Mouse (Mus musculus): ENCODE measurements around the gene Gabrb3.

Gabrb3 gene

DNA sequence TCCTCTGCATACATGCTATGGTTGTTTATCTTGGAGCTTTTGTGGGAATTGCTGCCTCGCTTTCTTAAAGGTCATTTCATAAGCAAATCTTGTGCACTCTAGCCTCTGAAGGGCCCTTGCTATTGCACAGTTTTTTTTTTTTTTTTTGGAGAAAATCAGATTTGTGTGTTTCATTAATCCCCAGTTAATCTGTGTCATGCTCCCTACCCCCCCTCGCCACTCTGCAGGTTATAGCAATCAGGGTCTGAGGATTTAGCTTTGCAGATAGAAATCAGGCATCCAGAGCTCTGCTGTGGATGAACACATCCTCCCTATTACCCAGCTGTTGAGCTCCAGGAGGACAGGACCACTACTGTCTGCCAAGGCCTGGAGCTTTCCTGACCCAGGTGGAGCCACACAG is at the start of gene Gabrb3:
TSS of gene Gabrb3 (plus strand) at position 301 of the 400 bp plus-strand sequence.
- no peak for DNase-seq (ENCODE audit: low spot score in 2 of 2)

DNA sequence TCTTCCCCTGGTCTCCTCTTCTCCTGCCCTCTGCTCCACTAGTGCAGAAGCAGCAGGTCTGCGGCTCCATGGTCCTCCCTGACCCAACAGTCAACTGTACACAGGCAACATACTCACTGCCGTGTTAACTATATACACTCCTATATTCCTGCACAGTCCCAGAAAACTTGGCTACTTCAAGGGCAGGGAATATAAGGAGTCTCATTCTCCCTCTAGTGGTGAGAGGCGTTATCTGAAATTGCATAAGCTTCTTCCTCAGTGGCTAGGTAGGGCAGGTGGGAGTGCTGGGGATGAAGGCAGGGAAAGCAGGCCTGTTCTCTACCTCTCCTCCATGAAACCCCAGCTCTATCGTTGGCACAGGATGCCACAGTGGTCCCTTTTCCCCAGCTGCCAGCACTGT is 35.4 kb upstream of the Gabrb3 start:
- no peak for DNase-seq (ENCODE audit: low spot score in 2 of 2)

DNA sequence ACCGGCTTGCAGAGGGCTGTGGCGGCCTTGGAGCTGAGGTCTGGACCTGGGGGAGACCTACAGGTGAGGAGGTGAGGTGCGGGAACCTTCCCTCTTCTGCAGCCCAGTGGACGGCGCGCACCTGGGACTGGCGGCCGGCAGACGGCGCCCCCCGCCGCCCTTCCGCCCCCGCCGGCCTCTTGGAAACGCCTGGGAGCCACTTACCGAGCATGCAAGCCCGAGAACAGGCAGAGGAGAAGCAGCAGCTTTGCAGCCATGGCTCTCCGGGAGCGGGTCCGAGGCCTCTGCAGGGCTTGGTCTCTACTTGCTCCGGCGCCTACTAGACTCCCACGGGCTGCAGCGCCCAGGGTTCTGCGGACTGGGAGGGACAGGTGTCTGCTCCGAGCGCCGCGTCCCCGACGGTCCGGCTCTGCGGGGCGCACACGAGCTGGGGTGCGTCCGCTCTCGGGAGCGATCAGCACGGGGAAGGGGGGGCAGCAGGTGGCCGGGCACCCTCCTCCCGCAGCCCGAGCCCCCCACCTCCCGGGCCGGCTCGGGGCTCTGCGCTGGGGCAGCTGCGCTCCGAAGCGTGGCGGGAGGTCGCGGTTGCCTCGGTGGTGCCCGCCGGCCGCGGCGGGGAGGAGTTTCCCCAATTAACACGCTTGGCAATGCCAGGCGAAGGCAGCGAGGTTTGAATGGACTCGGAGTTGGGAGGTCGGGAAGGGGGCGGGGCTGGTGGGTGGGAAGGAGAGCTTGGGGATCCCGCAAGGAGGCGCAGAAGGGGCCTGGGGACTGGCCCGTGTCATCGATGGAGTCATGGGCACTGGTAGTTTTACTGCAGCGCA is 32.8 kb upstream of the Gabrb3 start, which contains the start of gene Gabrg3:
TSS of gene Gabrg3 (minus strand) at position 672 of the 824 bp plus-strand sequence.
- no peak for DNase-seq (ENCODE audit: low spot score in 2 of 2)

DNA sequence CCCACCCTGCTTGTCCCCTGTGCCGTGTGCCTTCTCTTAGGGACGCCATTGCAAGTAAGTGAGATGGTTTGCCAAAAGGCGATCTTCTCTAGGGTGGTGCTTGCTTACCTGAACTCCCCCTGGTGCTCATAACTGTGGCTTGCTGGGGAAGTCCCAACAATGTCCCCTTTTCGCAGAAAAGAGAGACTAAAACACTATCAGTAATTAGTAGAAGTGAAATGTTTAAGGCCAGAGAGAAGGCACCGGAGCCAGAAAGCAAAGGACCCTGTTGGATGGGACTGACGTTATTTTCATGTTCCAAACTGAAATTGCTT is 32.2 kb upstream of the Gabrb3 start:
- DNase-seq (ENCODE audit: low spot score in 2 of 2): no peak

DNA sequence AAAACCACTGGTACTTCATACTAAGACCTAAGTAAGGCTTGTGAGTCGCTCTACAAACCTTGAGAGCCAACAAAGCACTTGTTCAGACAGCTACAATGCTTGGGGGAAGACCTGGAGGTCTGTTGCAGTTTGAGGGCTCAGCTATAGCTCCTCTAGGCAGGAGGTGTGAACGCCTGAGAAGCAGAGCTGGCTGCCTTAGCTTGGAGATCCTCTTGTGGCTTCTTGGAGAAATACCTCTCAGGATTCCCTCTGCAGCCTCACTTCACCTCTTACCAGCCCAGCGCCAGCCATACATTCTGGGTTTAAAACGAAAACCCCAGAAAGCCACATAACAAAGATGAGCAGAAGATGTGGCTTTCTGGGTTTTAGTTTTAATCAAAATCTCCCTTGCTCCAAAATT is 29.4 kb upstream of the Gabrb3 start:
- DNase-seq (ENCODE audit: low spot score in 2 of 2): no peak

DNA sequence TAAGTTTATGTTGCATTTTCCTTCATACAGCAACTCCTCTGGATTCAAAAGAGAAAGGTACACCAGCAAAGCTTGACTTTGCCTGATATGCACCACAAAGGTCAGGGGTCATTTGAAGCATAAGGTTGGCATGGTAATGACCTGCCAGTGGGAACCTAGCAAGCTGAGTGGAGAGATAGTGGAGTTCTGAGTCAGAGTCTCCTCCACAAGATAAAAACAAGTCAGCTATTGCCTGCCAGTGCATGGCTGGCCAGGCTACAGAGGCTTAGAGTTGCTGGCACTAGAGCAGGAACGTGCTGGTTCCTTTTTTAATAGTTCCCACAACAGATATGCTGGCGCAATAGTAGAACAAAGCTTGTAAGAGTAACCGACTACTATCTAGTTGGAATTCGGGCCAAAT is 25.9 kb upstream of the Gabrb3 start:
- DNase-seq (ENCODE audit: low spot score in 2 of 2): no peak

DNA sequence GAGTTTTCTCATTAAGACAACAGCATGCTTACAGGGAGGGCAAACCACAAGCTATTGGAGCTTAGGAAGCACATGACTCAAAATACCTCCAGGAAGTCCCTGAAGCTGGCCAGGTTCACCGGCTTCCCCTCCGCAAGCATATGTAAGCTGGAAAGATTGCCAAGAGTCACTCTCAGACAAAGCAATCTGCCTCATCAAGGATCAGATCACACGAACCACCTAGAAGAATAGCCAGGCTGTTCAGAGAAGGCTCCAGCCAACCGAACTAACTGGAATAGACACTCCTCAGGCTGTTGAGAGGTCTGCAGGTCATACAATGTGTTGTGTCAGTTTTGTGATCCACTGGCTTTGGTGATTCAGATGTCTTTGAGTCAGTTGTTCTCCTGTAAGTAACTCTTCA is 8.3 kb upstream of the Gabrb3 start:
- no peak for DNase-seq (ENCODE audit: low spot score in 2 of 2)

DNA sequence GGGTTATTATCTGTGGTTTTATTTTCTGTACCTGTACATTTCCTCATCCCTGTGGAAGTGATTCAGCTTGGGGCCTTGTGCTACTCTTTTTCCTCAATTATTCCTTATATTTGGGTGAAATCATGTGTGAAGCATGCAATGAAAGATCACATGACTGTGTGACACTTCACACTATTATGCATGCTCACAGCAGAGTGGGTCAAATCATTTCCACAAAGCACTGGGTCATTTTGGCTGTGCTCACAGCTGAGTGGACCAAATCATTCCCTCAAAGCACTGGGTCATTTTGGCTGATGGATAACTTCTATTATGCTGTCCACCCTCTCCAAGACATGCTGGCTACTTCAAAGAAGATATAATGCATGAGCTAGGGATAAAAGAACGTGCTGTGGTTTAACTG is 6.6 kb upstream of the Gabrb3 start:
- DNase-seq (ENCODE audit: low spot score in 2 of 2): no peak

DNA sequence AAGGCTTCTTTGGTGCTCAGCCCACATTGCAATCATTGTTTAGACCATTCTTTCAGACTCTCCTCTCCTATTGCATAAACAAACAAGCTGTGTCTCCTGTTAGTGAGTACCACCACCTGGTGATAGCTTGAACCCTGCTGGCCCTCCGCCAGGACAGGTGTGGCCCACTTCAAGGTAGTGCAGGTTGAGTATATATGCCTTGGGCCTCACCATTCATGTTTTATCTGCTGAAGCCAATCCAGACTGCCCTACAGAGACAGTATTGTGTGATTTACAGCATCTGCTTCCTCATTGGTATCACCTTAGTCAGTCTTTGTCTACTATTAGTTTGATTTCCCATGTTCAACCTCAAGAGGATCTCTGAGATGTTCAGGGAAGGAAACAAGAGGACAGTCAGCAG is 1.6 kb downstream of the Gabrb3 start:
- DNase-seq (ENCODE audit: low spot score in 2 of 2): no peak

DNA sequence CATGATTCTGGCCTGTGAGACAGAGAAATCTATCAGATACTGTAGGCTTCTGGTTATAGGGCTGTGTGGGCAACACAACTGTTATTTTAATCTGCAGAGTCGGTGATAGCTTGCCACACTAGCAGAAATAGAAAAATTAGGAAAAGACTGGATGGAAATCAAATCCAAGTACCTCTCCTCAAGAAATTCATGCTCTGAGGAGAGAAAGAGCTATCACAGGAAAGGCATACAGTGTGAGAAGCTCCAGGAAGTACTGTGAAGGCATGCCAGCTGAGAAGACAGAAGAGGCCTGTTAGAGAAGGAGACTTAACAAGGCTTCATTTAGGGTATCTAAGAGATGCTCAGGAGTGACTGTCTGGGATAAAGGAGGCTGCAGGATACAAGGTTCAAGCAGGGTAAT is 3.2 kb downstream of the Gabrb3 start:
- no peak for DNase-seq (ENCODE audit: low spot score in 2 of 2)

DNA sequence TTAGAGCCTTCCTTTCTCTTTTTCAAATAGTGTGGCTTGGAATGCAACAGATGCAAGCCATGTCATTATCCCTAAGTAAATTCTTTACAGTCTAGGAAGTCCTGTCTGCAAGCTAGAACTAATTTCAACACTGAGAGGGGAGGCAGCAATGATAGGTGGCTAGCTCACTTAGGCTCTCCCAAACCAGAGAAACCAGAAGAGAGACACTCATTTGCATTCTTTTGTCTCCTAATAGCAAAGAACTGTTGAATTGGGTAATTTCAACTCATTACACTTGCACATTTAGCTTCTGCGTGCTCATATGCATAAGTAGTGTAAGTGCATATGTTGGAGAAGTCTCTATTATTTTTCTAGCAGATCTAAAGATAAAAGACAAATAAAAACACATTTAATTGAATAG is 28.7 kb downstream of the Gabrb3 start:
- DNase-seq (ENCODE audit: low spot score in 2 of 2): no peak

DNA sequence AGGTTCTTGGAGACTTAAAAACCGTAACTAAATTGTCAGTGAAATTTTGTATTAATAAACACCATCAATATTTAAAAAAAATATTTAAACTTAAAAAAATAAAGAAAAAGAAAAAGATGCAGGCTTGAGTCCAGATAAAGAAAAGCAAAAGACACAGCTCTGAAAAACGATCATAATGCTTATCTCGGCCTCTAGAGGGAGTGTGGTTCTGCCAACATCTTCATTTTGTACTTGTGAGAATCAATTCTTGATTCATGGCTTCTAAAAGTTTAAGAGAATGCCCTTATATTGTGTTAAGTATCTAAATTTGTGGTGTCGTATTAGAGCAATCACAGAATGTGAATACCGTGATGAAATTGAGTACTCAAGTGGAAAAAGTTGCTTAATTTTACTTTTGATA is 40.9 kb downstream of the Gabrb3 start:
- no peak for DNase-seq (ENCODE audit: low spot score in 2 of 2)

DNA sequence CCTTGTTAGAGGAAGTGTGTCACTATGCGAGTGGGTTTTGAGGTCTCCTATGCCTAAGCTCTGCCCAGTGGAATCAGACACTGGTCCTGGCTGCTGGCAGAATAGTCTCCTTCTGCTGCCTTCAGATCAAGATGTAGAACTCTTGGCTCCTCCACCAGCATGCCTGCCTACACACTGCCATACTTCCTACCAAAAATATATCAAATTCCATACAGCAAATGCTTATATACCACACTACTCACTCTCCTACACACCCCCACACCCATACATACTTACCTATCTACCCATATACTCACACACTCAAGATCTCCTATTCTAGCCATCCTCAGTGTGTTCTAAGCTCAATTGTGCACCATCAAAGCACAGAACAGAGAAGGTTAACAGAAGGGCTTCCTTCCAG is 51.8 kb downstream of the Gabrb3 start:
- no peak for DNase-seq (ENCODE audit: low spot score in 2 of 2)

DNA sequence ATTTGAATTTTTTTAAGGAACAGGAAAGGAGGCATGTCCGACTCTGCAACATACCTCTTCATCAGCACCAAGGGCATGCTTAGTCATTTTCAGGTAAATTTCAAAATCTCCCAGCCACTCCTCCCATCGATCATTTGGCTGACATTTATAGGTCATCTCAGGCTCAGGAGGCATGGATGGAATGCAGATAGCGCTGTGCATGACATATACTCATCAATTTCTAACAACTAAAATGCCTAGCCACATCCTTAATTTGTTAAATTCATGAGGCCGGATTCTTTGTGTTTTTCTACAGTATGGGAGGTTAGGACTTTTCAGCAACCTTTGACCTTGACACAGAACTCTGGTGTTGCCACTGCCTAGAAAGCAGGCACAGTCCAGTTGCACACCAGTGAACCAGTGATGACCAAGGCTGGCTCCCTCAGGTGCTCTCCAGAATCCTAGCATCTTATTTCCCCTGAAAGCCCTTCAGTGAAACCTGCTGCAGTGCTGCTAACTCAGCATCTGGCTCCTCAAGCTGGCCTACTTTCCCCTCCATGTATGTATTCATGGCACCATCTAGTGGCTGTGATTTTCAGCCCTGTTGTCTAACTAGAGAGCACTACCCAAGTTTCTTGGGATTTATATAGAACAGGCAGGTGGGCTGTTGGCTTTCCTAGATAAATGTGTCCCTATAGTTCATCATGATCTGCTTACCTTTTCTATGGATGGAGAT is 54.5 kb downstream of the Gabrb3 start:
- DNase-seq (ENCODE audit: low spot score in 2 of 2): no peak

DNA sequence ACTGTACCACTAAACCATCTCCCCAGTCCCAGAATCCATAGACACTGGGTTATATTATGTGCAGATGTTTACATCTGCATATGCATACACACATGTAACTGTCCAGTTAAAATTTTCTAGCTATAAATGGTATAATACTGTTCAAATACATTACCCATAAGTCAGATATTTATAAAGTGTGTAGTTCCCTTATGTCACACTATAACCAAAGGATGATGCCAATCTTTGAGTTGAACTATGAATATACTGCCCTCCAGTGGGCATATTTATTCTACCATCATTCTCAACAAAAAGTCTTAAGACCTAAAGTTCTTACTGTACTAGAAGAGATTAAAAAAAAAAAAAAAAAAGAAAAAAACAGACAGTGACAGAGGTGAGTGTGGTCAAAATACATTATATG is 63.4 kb downstream of the Gabrb3 start:
- DNase-seq (ENCODE audit: low spot score in 2 of 2): no peak

DNA sequence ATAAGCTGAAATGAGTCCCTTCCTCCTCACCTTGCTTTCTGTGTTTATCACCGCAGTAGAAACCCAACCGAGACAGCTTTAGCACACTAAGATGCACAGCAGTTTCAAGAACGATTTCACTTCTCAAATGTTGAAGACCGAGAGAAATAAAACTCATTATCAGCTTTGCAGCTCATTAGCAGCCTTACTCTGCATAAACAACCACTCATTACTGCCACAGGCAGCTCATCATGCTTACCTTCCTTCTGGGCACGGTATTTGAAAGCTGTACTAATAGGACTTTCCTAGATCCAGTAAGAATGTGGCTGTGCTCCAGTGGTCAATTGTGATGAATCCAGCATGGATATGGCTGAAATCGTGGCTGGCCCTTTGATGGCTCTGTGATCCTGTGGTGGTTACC is 67.4 kb downstream of the Gabrb3 start:
- no peak for DNase-seq (ENCODE audit: low spot score in 2 of 2)

DNA sequence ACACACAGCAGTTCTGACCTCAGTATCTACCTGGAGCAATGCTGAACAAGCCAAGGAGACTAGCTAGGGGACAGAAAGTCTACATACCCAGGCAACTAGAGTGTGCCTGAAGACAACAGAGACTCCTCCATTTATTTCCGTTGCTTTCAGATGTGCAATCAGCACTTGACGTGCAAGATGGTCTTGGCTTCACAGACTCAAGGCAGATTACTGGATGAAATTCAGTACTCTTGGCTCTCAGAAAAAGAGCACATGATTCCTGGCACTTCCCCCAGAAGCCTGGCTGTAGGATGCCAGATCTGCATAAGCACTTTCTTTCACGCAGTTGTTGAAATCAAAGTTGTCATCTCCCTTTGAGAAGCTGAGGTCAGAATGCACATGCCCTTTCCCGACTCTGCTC is 72.3 kb downstream of the Gabrb3 start:
- no peak for DNase-seq (ENCODE audit: low spot score in 2 of 2)

DNA sequence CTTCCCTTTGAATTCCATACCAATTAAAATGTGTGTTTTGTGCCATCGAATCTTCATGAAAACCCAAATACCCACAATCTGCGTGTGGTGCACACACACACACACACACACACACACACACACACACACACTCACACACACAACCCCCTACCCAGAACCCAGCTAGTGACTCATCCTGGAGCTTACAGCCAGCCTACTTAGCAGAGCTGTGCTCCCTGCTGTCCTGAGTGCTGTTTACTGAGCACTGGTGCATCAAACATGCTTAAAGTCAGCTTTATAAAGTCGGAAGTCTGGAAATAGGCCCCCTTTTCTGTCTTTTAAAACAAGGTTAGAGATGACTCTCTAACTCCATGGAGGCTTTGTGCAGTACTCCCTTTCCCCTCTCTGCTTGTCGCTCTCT is 83.3 kb downstream of the Gabrb3 start:
- DNase-seq (ENCODE audit: low spot score in 2 of 2): no peak

DNA sequence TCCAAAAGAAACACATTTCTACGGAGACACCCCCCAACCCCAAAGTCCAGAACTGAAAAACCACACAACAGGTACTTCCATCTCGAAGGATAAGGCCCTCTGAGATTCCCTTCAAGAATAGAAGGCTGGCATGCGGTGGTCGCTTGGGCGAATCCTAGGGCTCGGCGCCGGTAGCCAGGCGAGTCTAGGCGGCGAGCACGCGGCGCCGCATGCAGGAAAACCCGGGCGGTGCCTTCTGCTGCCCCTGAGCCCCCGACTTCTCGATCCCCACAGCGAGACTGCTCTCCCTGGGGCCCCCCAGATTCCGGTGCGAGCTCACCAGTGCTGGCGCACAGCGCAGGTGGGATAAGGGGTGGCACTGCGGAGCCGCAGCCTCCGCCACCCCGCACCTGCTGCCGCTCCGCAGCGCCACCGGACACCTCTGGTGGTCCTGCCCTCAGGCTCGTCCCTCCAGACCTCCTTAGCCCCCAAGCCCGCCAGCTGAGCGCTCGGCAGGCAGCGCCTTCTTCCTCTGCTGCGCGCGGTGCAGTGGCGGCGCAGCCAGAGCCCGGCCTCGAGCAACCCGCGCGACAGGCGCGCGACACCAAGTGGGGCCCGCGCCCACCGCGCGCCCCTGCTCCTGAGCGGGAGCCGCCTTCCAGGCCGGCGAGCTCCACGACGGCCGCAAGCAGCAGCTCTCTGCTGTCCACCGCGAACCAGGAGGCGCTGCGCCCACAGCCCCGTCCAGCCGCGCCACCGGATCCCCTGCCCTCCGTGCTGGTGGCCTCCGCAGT is 89.6 kb downstream of the Gabrb3 start:
- no peak for DNase-seq (ENCODE audit: low spot score in 2 of 2)

DNA sequence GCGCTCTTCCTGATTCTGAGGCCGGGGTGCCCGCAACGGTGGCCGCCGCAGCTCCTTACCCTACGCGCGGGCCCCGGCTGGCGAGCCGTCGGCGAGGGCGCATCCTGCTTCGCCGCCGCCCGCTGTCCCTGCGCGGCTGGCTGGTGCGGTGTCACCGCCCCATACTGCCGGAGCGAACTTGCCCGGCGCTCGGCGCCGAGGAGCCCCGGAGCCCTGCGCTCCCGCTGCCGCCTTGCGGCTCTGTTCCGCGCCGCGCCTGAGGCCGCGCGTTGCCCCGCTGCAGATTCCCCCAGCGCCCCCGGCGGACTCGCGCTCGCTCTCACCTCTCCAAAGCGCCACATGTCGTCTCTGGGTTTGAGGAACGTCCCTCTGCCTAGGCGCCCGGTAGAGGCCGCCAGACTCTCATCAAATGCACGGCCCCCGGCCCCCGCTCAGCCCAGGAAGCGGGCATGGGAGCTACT is 90.2 kb downstream of the Gabrb3 start, which contains the start of gene Gabra5:
TSS of gene Gabra5 (minus strand) at position 379 of the 461 bp plus-strand sequence.
- no peak for DNase-seq (ENCODE audit: low spot score in 2 of 2)

DNA sequence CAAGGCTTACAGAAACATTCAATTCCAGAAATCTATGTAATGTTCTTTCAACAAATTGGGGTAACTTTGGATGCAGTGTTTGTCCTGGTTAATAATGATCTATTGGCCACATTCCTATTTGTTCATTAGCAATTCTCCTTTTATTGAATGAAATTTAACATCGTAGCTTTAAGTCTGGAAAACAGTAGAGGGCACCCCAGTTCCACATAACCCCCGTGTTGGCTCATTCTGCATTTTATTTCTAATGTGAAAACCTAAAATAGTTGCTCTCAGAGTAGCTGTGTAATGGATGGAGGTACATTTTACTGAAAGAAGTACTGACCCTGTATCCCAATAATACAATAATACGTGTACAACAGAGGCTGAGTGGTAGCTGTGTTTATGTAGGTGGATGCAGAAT is 93.5 kb downstream of the Gabrb3 start:
- DNase-seq (ENCODE audit: low spot score in 2 of 2): no peak

DNA sequence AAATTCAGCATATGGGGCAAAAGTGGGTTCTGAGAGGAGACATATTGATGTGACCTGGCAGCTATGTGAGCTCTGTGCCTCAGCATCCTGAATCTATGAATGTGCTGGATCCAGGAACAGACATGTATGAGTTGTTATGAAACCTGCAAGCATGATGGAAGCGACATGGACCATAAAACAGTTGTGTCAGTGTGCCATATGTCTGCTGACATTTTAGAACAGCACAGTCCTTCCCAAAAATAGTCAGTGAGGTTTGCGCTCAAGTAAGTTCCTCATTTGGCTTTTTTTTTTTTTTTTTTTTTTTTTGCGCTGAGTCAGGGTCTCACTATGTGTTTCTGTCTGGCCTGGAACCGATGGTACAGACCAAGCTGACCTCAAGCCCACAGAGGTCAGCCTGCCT is 110.0 kb downstream of the Gabrb3 start:
- DNase-seq (ENCODE audit: low spot score in 2 of 2): no peak

DNA sequence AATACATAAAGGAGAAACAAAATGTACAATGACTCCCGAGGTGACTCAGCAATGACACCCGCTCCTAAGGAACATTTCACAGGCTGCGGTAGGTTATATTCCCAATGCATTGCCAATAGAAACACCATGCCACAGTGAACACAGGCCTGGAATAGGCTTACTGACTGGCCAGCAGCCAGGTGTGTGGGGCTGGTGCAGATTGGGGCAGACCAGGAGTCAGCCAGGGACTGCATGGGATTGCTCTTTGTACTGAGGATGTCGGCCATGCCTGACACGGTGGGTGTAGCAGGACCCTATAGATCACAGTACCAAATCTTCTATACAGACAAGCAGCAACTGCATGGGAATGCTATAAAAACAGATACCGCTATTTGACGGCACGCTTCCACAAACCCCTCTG is 110.5 kb downstream of the Gabrb3 start:
- DNase-seq (ENCODE audit: low spot score in 2 of 2): no peak
